Mouse (Mus musculus) liver, embryonic 14.5 days (tissue): ENCODE measurements around the gene Chd4.

Experiments used
- CTCF ChIP-seq: IDR thresholded peaks from 2 replicates; pipeline ENCODE4 v1.5.1; 2016; ENCODE audit warnings: antibody characterized with exemption, low read depth, control low read depth
- EP300 ChIP-seq: IDR thresholded peaks from 2 replicates; pipeline ENCODE4 v1.6.1; 2016; ENCODE audit warnings: antibody characterized with exemption, low read depth

GRCm38 (mm10) chr6:125154550-125154949 lies 58.8 kb downstream of the Chd4 start:
- TF ChIP-seq CTCF (peak; percentile 49; the same call in 1 of the 2 replicates), EP300 (no peak)
